Mouse (Mus musculus): Measurements from ENCODE around the gene Nr6a1. TPM values are rescaled to one million over a fixed set of nuclear protein-coding genes. Genes with fewer than 3 reads are reported as not detected.

The Nr6a1 gene
- polyA plus RNA-seq, 1 experiment from 2014 or later, result 2.3 TPM

DNA sequence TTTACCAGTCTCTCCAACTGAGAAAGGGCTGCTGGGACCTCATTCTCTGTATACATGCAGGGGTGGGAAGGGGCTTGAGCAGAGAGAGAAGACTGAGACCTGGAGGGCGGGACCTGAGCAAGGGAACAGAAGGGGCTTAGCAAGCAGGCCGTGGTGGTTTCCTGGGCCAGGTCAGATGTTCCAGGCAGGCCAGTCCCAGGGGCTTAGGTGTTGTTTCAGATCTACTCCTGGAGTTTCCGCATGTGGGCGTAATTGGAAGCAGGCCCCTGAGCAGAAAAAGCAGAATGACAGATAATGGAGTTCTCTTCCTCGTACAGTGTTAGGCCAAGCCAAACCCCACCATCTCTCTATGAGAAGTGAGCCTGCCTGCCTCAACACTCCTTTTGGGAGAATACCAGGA is 7.4 kb upstream of the Nr6a1 start:
- Histone ChIP-seq H3K4me1 (peaks cover 23% of the 10 kb centered on the region), H3K9me3 (replicated peaks) (no peaks in the 10 kb centered on the region), H3K27me3 (replicated peaks) (peaks cover 5% of the 10 kb centered on the region; the same call in 1 of the 2 replicates), H3K4me3 (replicated peaks) (no peak overlapping the region), H3K4me2 (peak overlapping the region; percentile 20; the same call in 1 of the 2 replicates), H3K9ac (replicated peaks) (no peak overlapping the region), H3K27ac (replicated peaks) (no peak overlapping the region), H3K36me3 (no peaks in the 10 kb centered on the region)
- ATAC-seq (ENCODE audit: low FRiP score), result no peak
- 67% methylated on average over 5 of the region's 5 CpGs for WGBS

DNA sequence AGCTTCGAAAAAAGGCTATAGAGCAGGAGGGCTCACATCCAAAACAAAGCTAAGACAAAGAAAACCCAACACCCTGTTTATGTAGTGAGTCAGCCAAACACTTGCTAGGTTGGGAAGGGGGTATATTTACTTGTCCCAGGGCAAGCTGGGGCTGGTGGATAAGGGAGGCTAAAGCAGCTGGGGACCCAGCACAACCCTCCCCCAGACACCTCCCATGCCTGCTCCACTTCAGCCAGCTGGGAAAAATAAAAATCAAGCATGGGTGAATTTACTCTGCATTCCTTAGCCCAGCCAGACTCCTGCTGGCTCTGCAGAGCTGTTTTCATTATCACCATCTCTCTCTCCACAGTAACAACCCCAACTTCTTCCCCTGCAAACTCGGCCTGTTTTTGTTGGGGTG is 6.4 kb upstream of the Nr6a1 start:
- Histone ChIP-seq H3K27me3 (replicated peaks) (peaks cover 5% of the 10 kb centered on the region; the same call in 1 of the 2 replicates), H3K9me3 (replicated peaks) (no peaks in the 10 kb centered on the region), H3K4me3 (replicated peaks) (no peak overlapping the region), H3K36me3 (no peaks in the 10 kb centered on the region), H3K9ac (replicated peaks) (peak overlapping the region; percentile 7; the same call in 1 of the 2 replicates), H3K4me2 (peak overlapping the region; percentile 20; the same call in 1 of the 2 replicates), H3K27ac (replicated peaks) (0 out of 2 replicates have a peak overlapping the region, but pooled peaks have one; percentile 23), H3K4me1 (peaks cover 23% of the 10 kb centered on the region)
- WGBS, result 25% methylated on average over 2 of the region's 2 CpGs
- no peak for ATAC-seq (ENCODE audit: low FRiP score)

DNA sequence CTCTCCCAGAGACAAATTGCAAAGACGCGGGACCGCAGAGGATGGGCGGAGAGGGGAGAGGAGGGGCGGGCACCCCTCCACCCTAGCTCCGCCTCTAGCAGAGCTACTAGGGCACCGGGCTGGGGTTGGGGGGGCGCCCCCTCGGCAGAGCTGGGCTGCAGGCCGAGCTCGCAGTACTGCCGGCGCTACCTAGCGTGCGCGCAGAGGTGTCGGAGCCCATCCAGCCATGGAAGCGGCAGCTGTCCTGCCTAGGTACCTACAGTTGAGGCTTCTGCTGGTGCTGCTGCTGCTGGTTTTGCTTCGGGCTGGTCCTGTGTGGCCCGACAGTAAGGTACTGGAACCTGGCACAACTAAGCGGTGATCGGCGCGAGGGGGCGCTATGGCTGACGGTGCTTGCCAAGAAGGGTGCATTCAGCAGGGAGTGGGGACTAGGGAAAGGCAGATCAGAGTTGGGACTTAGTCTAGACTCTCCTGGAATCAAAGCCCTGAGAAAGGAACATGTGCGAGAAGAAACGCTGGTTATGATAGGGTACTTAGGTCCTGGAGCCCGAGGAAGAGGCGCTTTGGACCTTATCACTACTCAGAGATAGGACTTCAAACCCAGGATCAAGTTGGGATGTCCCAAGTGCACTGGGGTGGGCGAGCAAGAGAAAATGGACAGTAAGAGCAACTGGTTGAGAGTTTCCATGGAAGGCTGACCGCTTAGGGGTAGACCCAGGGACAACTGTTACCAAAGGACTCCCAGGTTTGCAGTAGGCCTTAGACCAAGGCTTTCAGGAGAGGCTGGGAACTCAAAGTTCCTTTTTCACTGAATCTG is 4.6 kb upstream of the Nr6a1 start, which contains the start of gene Olfml2a:
TSS of gene Olfml2a (plus strand) at position 128 of the 817 bp plus-strand sequence.
- peak; percentile 60 for ATAC-seq (ENCODE audit: low FRiP score)
- H3K4me3 ChIP-seq (replicated peaks), result peak within 1 kb of the TSS; percentile 42
- H3K4me1 ChIP-seq, result peaks cover 24% of the 10 kb centered on the region
- H3K9me3 ChIP-seq (replicated peaks), result no peaks in the 10 kb centered on the region
- no peak within 1 kb of the TSS for H3K27ac ChIP-seq (replicated peaks)
- peak within 1 kb of the TSS; percentile 45 for H3K9ac ChIP-seq (replicated peaks)
- no peaks in the 10 kb centered on the region for H3K36me3 ChIP-seq
- peaks cover 5% of the 10 kb centered on the region; the same call in 1 of the 2 replicates for H3K27me3 ChIP-seq (replicated peaks)
- peak within 1 kb of the TSS; percentile 94 for H3K4me2 ChIP-seq
- 8% methylated on average over 31 of the region's 32 CpGs for WGBS

DNA sequence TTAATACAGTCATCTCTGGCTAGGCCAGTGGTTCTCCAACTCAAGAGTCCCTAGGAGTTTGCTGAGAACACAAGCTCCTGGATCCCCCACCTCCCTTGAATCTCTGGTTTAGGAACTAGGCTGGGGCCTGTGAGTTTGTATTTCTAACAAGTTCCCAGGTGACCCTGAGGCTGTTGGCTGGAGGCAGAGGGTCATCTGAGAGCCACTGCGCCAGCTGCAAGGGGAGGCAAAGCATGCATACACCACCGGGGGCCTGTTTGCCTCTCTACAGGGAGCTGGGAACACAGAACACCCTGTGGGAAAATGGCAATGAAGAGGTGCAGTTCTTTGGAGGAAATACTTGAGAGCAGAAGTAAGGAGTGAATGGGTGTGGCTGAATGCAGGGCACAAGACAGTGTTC is 2.8 kb upstream of the Nr6a1 start:
- no peaks in the 10 kb centered on the region for H3K9me3 ChIP-seq (replicated peaks)
- H3K9ac ChIP-seq (replicated peaks), result no peak overlapping the region
- no peak overlapping the region for H3K4me3 ChIP-seq (replicated peaks)
- H3K27me3 ChIP-seq (replicated peaks), result peaks cover 5% of the 10 kb centered on the region; the same call in 1 of the 2 replicates
- H3K4me2 ChIP-seq, result no peak overlapping the region
- no peak for ATAC-seq (ENCODE audit: low FRiP score)
- no peak overlapping the region for H3K27ac ChIP-seq (replicated peaks)
- WGBS, result 54% methylated on average over 2 of the region's 2 CpGs
- H3K4me1 ChIP-seq, result peaks cover 27% of the 10 kb centered on the region
- no peaks in the 10 kb centered on the region for H3K36me3 ChIP-seq

DNA sequence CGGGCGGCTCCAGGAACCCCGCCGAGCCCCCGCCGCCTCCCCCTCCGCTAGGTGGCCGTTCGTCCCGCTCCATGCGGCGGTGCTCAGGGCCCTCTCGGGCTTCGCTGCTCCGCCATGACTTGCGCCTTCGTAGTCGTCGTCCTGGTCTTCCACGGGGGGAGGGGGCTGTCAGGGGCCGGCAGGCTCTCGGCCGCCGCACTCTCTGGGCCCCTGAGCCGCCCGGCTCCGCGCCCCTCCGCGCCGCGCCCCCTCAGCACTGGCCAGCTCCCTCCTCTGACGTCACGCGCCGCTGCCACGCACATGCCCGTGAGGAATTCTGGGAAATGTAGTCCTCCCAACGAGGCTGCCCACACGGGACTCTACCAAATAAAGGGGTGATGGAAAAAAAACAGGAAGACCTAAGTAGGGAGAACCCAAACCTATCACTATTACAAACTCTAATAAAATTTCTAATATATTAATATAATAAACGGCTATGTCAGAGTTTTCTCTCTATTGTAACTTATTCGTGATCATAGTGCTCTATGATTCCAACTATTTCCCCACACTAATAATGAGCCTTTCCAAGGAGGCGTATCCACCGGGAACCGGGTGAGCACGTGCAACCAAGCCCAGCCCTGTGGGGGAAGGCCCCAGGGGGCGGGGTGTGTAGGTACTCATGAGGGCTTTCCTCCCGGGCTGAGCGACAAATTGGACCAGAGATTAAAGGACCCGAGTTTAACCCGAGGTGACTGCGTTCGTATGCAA is 1.2 kb downstream of the Nr6a1 start:
- Histone ChIP-seq H3K4me1 (peaks cover 18% of the 10 kb centered on the region), H3K27ac (replicated peaks) (peak overlapping the region; percentile 81), H3K9me3 (replicated peaks) (no peaks in the 10 kb centered on the region), H3K4me3 (replicated peaks) (peak overlapping the region; percentile 78), H3K4me2 (peak overlapping the region; percentile 96), H3K27me3 (replicated peaks) (peaks cover 5% of the 10 kb centered on the region; the same call in 1 of the 2 replicates), H3K36me3 (no peaks in the 10 kb centered on the region), H3K9ac (replicated peaks) (peak overlapping the region; percentile 71)
- peak; percentile 94 for ATAC-seq (ENCODE audit: low FRiP score)
- under 1% methylated on average over 49 of the region's 53 CpGs for WGBS

DNA sequence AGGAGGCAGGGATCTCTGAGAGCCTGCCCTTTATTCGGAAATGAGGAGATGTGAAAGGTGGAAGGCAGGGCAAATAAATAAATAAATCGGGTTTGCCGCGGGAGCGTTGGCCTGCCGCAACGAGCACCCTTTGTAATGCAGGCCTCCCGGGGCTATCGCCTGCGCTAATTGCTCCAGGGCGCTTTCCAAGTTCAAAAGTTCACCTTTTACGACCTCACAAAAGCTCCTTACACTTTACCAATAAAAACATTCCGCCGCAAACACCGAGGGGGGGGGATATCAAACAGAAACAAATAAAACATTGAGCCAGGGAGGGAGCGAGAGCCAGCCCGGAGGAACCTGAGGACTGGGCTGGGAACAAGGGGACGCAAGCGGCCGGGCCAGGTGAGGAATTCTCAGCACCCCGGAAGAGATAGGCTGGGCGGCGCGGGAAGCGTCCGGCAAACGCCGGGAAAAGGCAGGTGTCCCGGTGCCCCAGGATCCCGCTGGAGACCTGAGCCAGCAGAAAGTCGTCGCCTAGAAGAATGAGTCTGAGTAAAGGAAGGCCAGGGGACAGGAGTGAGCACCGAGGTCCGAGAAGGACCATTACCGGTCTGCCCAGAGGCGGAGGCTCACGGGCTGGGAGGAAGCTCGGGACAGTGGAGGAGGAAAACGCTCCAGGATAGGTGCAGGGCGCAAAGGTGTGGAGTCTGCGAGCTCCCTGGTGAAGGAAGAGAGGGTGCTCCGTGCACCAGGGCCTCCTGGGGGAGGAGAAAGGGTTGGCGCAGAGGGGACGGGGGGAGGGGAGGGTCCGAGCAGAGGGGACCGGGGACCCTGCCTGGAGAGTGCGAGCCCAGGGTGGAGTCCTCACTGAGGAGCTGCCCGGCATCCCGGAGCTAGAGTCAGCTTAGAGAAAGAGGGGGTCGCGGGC is 2.1 kb downstream of the Nr6a1 start:
- Histone ChIP-seq H3K9me3 (replicated peaks) (no peaks in the 10 kb centered on the region), H3K4me1 (peaks cover 17% of the 10 kb centered on the region), H3K27me3 (replicated peaks) (peaks cover 3% of the 10 kb centered on the region; the same call in 1 of the 2 replicates), H3K27ac (replicated peaks) (peak overlapping the region; percentile 81), H3K4me3 (replicated peaks) (peak overlapping the region; percentile 78), H3K36me3 (no peaks in the 10 kb centered on the region), H3K9ac (replicated peaks) (peak overlapping the region; percentile 71), H3K4me2 (peak overlapping the region; percentile 96)
- peak; percentile 66 for ATAC-seq (ENCODE audit: low FRiP score)
- under 1% methylated on average over 51 of the region's 51 CpGs for WGBS

DNA sequence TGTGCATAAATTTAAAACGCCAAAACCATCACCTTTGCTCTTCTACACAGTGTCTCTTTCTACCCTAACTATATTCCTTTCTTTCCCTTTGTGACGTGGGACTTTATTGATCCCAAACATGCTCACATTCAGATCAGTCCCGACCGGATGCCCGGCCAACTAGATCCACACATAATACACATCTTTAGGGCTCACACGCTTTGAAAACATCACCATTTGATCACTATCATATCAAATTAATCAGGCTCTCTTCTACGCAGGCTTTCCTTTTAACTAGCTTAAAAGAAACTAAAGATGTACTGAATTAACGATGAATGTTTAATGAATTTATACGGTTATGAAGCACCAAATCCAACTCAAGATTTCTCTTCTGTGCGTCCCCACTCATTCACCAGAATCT is 2.9 kb downstream of the Nr6a1 start:
- no peaks in the 10 kb centered on the region for H3K36me3 ChIP-seq
- no peak overlapping the region for H3K27ac ChIP-seq (replicated peaks)
- WGBS, result 5% methylated on average over 10 of the region's 10 CpGs
- H3K4me2 ChIP-seq, result peak overlapping the region; percentile 96
- peaks cover 17% of the 10 kb centered on the region for H3K4me1 ChIP-seq
- peak overlapping the region; percentile 78 for H3K4me3 ChIP-seq (replicated peaks)
- H3K9me3 ChIP-seq (replicated peaks), result no peaks in the 10 kb centered on the region
- H3K27me3 ChIP-seq (replicated peaks), result no peaks in the 10 kb centered on the region
- no peak for ATAC-seq (ENCODE audit: low FRiP score)
- H3K9ac ChIP-seq (replicated peaks), result peak overlapping the region; percentile 71

DNA sequence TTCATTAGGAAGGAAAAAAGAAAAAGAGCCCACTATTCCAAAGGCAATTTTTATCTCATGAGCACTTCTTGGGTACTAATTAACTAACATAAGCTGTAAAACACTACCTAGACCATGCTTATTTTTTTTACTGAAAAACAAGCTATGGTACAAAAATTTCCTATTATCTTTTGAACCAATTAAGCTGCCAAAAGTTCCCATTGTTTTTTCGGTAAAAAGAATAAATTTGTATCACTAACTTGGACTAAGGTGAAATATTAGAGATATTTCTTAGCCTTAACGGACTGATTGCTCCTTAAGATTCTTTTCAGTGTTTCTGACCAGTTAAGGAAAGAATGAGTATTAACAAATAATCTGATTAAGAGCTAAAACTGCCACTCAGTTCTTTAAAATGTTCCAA is 3.6 kb downstream of the Nr6a1 start:
- Histone ChIP-seq H3K4me1 (peaks cover 17% of the 10 kb centered on the region), H3K27ac (replicated peaks) (no peak overlapping the region), H3K9ac (replicated peaks) (no peak overlapping the region), H3K4me2 (peak overlapping the region; percentile 96), H3K27me3 (replicated peaks) (no peaks in the 10 kb centered on the region), H3K9me3 (replicated peaks) (no peaks in the 10 kb centered on the region), H3K36me3 (no peaks in the 10 kb centered on the region), H3K4me3 (replicated peaks) (no peak overlapping the region)
- no peak for ATAC-seq (ENCODE audit: low FRiP score)
- 28% methylated on average over 2 of the region's 2 CpGs for WGBS

DNA sequence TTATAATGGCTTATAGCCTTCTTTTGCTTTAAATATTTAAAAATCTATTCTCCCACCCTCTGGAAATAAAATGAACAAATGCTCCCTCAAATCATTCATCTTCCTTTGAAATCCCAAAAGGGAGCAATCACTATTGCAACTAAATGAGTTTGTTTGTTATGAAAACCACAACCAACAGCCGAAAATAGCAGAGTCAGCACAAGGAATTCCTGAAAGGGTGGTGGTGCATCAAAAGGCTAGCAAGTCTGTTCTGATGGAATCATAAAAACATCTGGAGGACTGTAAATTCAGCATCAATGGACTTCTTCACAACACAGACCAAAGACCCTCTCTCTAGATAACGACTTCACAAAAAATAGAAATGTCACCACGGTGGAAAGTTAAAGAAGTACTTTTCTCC is 4.0 kb downstream of the Nr6a1 start:
- WGBS, result 19% methylated on average over 3 of the region's 3 CpGs
- Histone ChIP-seq H3K9ac (replicated peaks) (no peak overlapping the region), H3K4me1 (peaks cover 17% of the 10 kb centered on the region), H3K4me3 (replicated peaks) (no peak overlapping the region), H3K4me2 (no peak overlapping the region), H3K36me3 (no peaks in the 10 kb centered on the region), H3K27me3 (replicated peaks) (no peaks in the 10 kb centered on the region), H3K9me3 (replicated peaks) (no peaks in the 10 kb centered on the region), H3K27ac (replicated peaks) (no peak overlapping the region)
- no peak for ATAC-seq (ENCODE audit: low FRiP score)

DNA sequence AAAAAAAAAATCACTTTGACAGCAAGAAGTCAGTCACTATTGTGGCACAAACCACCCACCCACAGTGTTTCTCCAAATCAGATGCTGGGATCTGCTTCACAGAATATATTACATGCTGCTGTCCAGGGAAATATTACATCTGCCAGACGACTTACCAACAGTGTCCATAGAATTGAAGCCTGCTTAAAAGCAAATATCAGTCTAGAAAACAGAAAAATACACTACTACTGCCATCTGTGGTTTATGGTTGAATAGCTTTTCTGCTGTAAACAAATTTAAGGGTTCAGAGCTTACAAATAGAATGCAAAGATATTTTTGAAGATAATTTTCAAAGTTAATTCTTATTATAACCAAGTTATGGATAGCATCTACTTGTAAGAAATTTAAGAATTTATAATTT is 6.1 kb downstream of the Nr6a1 start:
- Histone ChIP-seq H3K9ac (replicated peaks) (no peak overlapping the region), H3K9me3 (replicated peaks) (no peaks in the 10 kb centered on the region), H3K4me2 (no peak overlapping the region), H3K4me3 (replicated peaks) (no peak overlapping the region), H3K27ac (replicated peaks) (no peak overlapping the region), H3K36me3 (no peaks in the 10 kb centered on the region), H3K4me1 (peaks cover 13% of the 10 kb centered on the region), H3K27me3 (replicated peaks) (no peaks in the 10 kb centered on the region)
- no peak for ATAC-seq (ENCODE audit: low FRiP score)
- WGBS, result 9% methylated on average over 1 of the region's 1 CpGs

All from neural tube, embryonic 15.5 days (tissue).